In the genomic region with DNA sequence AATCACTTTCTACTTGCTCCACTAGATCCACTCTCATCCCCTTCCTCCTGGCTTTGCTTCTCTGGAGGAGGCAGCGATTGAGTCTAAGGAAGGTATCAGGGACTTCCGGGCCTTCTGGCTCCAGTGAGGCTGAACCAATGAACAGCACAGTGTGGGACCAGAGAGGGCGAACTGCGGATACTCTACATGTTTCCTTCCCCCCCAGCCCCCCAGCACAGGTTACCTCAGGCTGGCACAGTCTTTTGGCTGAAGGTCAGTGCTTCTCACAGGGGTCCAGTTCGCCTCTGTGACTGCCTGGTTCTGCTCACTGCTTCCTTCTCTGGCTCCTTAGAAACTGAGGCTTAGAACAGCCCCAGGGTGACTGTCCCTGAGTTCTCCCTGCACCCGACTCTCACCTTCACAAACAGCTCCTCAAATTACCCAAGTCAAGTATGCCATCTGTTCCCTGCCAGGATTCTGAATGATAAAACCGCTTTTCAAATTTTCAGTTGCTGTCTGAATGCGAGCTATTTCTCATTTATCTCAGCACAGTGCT, we compare ENCODE assay signal across 18 mouse cellular contexts.
DNase-seq lines count a peak whose midpoint lies in the region; ATAC-seq and TF ChIP-seq lines count a peak whose summit lies in the region.
"Had no signal": no experiment of that assay in that cellular context is flagged by ENCODE, and none has a peak within 500 bp of the region (broad histone marks: within the 10 kb centered on the region; RNA-seq: fewer than 3 reads in every experiment).

No protein-coding gene starts in this region.

- peaks cover 3% of the 10 kb centered on the region for H3K4me1 ChIP-seq in heart, adult 2 months (ENCODE audit: control insufficient read depth, insufficient read depth, low read length)
- 0 out of 2 replicates have a peak, but pooled peaks cover 3% of the 10 kb centered on the region for H3K4me1 ChIP-seq in kidney, embryonic 14.5 days (ENCODE audit: control insufficient read depth, insufficient read depth, low read length)
- H3K4me1 ChIP-seq in forebrain, embryonic 16.5 days (replicated peaks; ENCODE audit: control insufficient read depth, insufficient read depth, low read length), result peaks cover 9% of the 10 kb centered on the region
- H3K4me1 ChIP-seq: midbrain, embryonic 12.5 days had no signal

- H3K27ac ChIP-seq in heart, adult 2 months, result peak overlapping the region; percentile 2; the same call in 1 of the 2 replicates
- H3K27ac ChIP-seq in kidney, embryonic 14.5 days (ENCODE audit: low read depth, low read length), result no peak overlapping the region
- H3K27ac ChIP-seq in forebrain, embryonic 16.5 days (ENCODE audit: low read length), result peak overlapping the region; percentile 23; the same call in 1 of the 2 replicates
- H3K27ac ChIP-seq: left cerebral cortex, adult 2 months; midbrain, embryonic 12.5 days had no signal

- peak; percentile 63 for ATAC-seq in cerebellum, adult (ENCODE audit: insufficient number of reproducible peaks, low FRiP score, low TSS enrichment)
- peak; percentile 46 for ATAC-seq in kidney, embryonic 14.5 days (ENCODE audit: low FRiP score, low TSS enrichment)
- ATAC-seq in forebrain, embryonic 16.5 days, result no peak
- ATAC-seq: activated CD4-positive, CD25-positive, alpha-beta regulatory T cell, adult 4 months; liver, postnatal 0 days had no signal

- H3K36me3 ChIP-seq in heart, adult 2 months (ENCODE audit: control insufficient read depth, insufficient read depth, low read length), result no peaks in the 10 kb centered on the region
- no peaks in the 10 kb centered on the region for H3K36me3 ChIP-seq in kidney, embryonic 14.5 days (ENCODE audit: control insufficient read depth, insufficient read depth, low read length)
- H3K36me3 ChIP-seq in forebrain, embryonic 16.5 days (ENCODE audit: control insufficient read depth, insufficient read depth), result no peaks in the 10 kb centered on the region
- H3K36me3 ChIP-seq: midbrain, embryonic 12.5 days had no signal

- WGBS in heart, adult 2 months, result 48% methylated on average over 8 of the region's 8 CpGs
- 40% methylated on average over 8 of the region's 8 CpGs for WGBS in kidney, embryonic 14.5 days
- WGBS in forebrain, embryonic 16.5 days, result 54% methylated on average over 8 of the region's 8 CpGs

- H3K79me2 ChIP-seq in heart, adult 2 months (replicated peaks; ENCODE audit: control insufficient read depth, insufficient read depth, low read length), result no peaks in the 10 kb centered on the region

- no peaks in the 10 kb centered on the region for H3K27me3 ChIP-seq in heart, adult 2 months (ENCODE audit: control insufficient read depth, insufficient read depth, low read length)
- H3K27me3 ChIP-seq in kidney, embryonic 14.5 days (ENCODE audit: control insufficient read depth, insufficient read depth, low read length), result no peaks in the 10 kb centered on the region
- H3K27me3 ChIP-seq in forebrain, embryonic 16.5 days (replicated peaks; ENCODE audit: control insufficient read depth, insufficient read depth, low read length), result no peaks in the 10 kb centered on the region
- H3K27me3 ChIP-seq: CH12.LX had no signal

- H3K4me3 ChIP-seq in heart, adult 2 months, result no peak overlapping the region
- H3K4me3 ChIP-seq in kidney, embryonic 14.5 days (ENCODE audit: low read length), result no peak overlapping the region
- no peak overlapping the region for H3K4me3 ChIP-seq in forebrain, embryonic 16.5 days (replicated peaks; ENCODE audit: low read length)
- H3K4me3 ChIP-seq: left cerebral cortex, adult 2 months; midbrain, embryonic 12.5 days had no signal

- TF ChIP-seq POLR2A in heart, adult 2 months (IDR thresholded peaks at IDR 0.05; ENCODE audit: insufficient read depth, low read depth, low read length), result no peak

- intact Hi-C loops in heart, adult 2 months (cut with DNase I), result loop anchor here (10.0 kb wide), 1 partner anchor 522 kb away; a partner anchor contains a TSS

- no peak overlapping the region for H3K4me2 ChIP-seq in kidney, embryonic 14.5 days (replicated peaks; ENCODE audit: low read depth, low read length)
- H3K4me2 ChIP-seq in forebrain, embryonic 16.5 days (ENCODE audit: low read length), result no peak overlapping the region
- H3K4me2 ChIP-seq: midbrain, embryonic 12.5 days had no signal

- TF ChIP-seq EP300 in heart, adult 2 months (IDR thresholded peaks at IDR 0.05; ENCODE audit: insufficient read depth, low read depth, low read length), result no peak

- no peaks in the 10 kb centered on the region for H3K9me3 ChIP-seq in kidney, embryonic 14.5 days (ENCODE audit: control insufficient read depth, low read length)
- no peaks in the 10 kb centered on the region for H3K9me3 ChIP-seq in forebrain, embryonic 16.5 days (ENCODE audit: control insufficient read depth, low read length)
- H3K9me3 ChIP-seq: midbrain, embryonic 12.5 days had no signal

- TF ChIP-seq CTCF in heart, adult 2 months (IDR thresholded peaks at IDR 0.05), result no peak

- no peak overlapping the region for H3K9ac ChIP-seq in heart, adult 2 months (ENCODE audit: low read depth, low read length)
- no peak overlapping the region for H3K9ac ChIP-seq in kidney, embryonic 14.5 days (ENCODE audit: low read depth, low read length)
- peak overlapping the region; percentile 22; the same call in 1 of the 2 replicates for H3K9ac ChIP-seq in forebrain, embryonic 16.5 days (replicated peaks; ENCODE audit: low read depth, low read length)
- H3K9ac ChIP-seq: liver, postnatal 0 days; midbrain, embryonic 12.5 days had no signal

- no peak for DNase-seq in cerebellum, adult 8-10 months
- peak in 1 of 2 experiments; percentile 24 for DNase-seq in heart, adult 2 months
- DNase-seq in heart, adult 8-10 months (ENCODE audit: low spot score), result no peak
- DNase-seq in kidney, postnatal 4 days, result no peak
- DNase-seq in gastrocnemius, postnatal 25 days, result no peak
- DNase-seq: adrenal gland, postnatal 36 days; cerebellum, adult 11 months; gastrocnemius, postnatal 14 days; liver, postnatal 0 days; lung, postnatal 36 days; thymus, postnatal 4 days had no signal
